Mouse (Mus musculus) liver, embryonic 14.5 days (tissue): ENCODE results near the gene Hand1. TPM values are rescaled to one million over a fixed set of nuclear protein-coding genes. Genes with fewer than 3 reads are reported as not detected.
A peak's percentile ranks its signal among the peaks of the same experiment; 100 is the strongest.

Experiments
- ATAC-seq: fragments of 200-750 bp; cut with Nextera tagmentation; 2 replicates; pipeline ENCODE4 v1.8.0; 2017; ENCODE audit warnings: moderate number of reproducible peaks, mild to moderate bottlenecking, moderate library complexity; ENCODE audit not compliant: insufficient read depth
- DNase-seq, 3 experiments: peaks; one replicate each; pipeline ENCODE4 v3.0.0-alpha.2; 2012 to 2013; ENCODE audit warnings: low read depth in 3 of 3, low spot score in 3 of 3
- H3K27ac ChIP-seq: fragments of 300-500 bp; sonication (generic); 2 replicates; pipeline ENCODE4 v1.5.1; 2014; ENCODE audit warnings: moderate library complexity, mild to moderate bottlenecking, control low read depth, inconsistent platforms
- H3K27me3 ChIP-seq: fragments of 300-500 bp; sonication (generic); 2 replicates; pipeline ENCODE4 v1.6.1; 2014; ENCODE audit warnings: mild to moderate bottlenecking, low read length, moderate library complexity; ENCODE audit not compliant: control insufficient read depth, insufficient read depth
- H3K36me3 ChIP-seq: fragments of 300-500 bp; sonication (generic); replicated peaks from 2 replicates; pipeline ENCODE4 v1.6.1; 2014; ENCODE audit warnings: low read depth; ENCODE audit not compliant: control insufficient read depth, insufficient read depth
- H3K4me1 ChIP-seq, 2 experiments: fragments of 200-500 bp in 1 of 2; fragments of 300-500 bp in 1 of 2; sonication (generic) in 1 of 2; replicated peaks; 2 replicates each; pipeline ENCODE4 v1.6.1; 2012 to 2014; ENCODE audit warnings: antibody characterized with exemption in 1 of 2, inconsistent platforms in 1 of 2, low read length in 1 of 2; ENCODE audit not compliant: control insufficient read depth in 2 of 2, insufficient read depth in 2 of 2
- H3K4me2 ChIP-seq: fragments of 300-500 bp; sonication (generic); 2 replicates; pipeline ENCODE4 v1.6.1; 2014; ENCODE audit warnings: low read depth, mild to moderate bottlenecking, control low read depth, moderate library complexity
- H3K4me3 ChIP-seq, 2 experiments: fragments of 200-500 bp in 1 of 2; fragments of 300-500 bp in 1 of 2; sonication (generic) in 1 of 2; 2 replicates each; pipeline ENCODE4 v1.5.1; 2012 to 2014; ENCODE audit warnings: low read depth in 2 of 2, low read length in 2 of 2, mild to moderate bottlenecking in 2 of 2, control low read depth in 1 of 2, inconsistent platforms in 1 of 2, moderate library complexity in 1 of 2; ENCODE audit not compliant: insufficient read depth in 1 of 2
- H3K9ac ChIP-seq: fragments of 300-500 bp; sonication (generic); replicated peaks from 2 replicates; pipeline ENCODE4 v1.6.1; 2014; ENCODE audit warnings: mild to moderate bottlenecking, control low read depth, moderate library complexity
- H3K9me3 ChIP-seq: fragments of 300-500 bp; sonication (generic); 2 replicates; pipeline ENCODE4 v1.6.1; 2016; ENCODE audit warnings: low read length, mixed read lengths; ENCODE audit not compliant: control insufficient read depth
- CTCF ChIP-seq: IDR thresholded peaks from 2 replicates; pipeline ENCODE4 v1.5.1; 2016; ENCODE audit warnings: antibody characterized with exemption, low read depth, control low read depth
- EP300 ChIP-seq: IDR thresholded peaks from 2 replicates; pipeline ENCODE4 v1.6.1; 2016; ENCODE audit warnings: antibody characterized with exemption, low read depth
- WGBS: fragments of 180-500 bp; shearing (Covaris S2); extraction: QIAGEN DNeasy Blood & Tissue Kit; methylation state at CpG from one replicate; pipeline ENCODE4 v1.1.7; 2014; ENCODE audit not compliant: insufficient replicate concordance; 5-methylcytosine and 5-hydroxymethylcytosine counted together
- polyA plus RNA-seq, 2 experiments: library from polyadenylated mRNA; depleted of rRNA in 1 of 2; stranded (reverse) in 1 of 2; unstranded in 1 of 2; fragments of >200 nt; fragmentation: Nextera tagmentation in 1 of 2; extraction: Ambion mirVana in 1 of 2; gene quantifications; 2 replicates each; pipeline versions ENCODE4 v1.2.1 to v1.2.3; 2012 to 2014

Gene Hand1
- polyA plus RNA-seq, 2 experiments: 0.18 to 0.19 TPM

DNA sequence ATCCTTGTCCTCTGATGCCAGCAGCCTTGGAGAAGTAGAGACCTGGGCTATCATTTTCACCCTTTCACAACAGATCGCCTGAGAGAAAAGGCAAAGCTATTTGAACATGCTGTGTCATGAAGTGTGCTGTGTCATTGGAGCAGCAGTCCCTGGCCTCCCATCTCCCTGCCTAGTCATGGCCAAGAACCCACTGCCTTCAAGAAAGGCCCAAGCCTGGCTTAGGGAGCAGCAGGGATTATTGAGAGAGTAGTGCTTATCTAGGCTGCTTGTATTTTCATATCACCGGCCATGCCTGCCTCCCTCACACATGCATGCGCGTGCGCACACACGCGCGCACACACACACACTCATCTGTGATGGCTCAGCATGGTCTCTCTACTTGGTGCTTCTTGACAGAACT lies 20.4 kb downstream of the Hand1 start:
- TF ChIP-seq CTCF: no peak
- no peak for TF ChIP-seq EP300
- Histone ChIP-seq H3K4me3 (no peak overlapping the region), H3K9ac (peak overlapping the region; percentile 57), H3K4me2 (peak overlapping the region; percentile 38), H3K27ac (peak overlapping the region; percentile 87), H3K36me3 (no peaks in the 10 kb centered on the region), H3K4me1 (peaks cover 14 to 26% of the 10 kb centered on the region in 2 experiments), H3K27me3 (no peaks in the 10 kb centered on the region), H3K9me3 (no peaks in the 10 kb centered on the region)
- peak; percentile 58 to 73 (median 67) for DNase-seq
- 75% methylated on average over 8 of the region's 8 CpGs for WGBS
- ATAC-seq: peak; percentile 96

DNA sequence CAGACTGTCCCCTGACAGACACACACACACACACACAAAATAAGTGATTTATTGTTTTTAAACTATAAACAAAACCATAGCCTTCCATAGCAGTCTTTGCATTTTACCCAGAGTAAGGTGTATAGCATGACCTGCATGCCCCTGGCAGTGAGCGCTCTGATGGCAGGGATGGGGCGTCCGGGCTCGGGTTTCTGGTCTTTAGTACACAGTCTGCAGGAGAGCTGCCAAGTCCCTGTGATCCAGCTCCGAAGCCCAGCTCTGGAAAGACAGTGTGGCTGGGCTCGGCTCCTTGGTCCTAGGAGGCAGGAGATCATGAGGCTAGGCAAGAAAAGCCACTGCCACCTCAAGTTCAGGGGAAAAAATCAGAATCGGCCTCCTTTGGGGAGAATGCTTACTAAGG lies 21.6 kb downstream of the Hand1 start:
- H3K36me3 ChIP-seq: no peaks in the 10 kb centered on the region
- DNase-seq: no peak
- H3K27me3 ChIP-seq: no peaks in the 10 kb centered on the region
- no peak overlapping the region for H3K27ac ChIP-seq
- H3K4me1 ChIP-seq: peaks cover 14 to 26% of the 10 kb centered on the region in 2 experiments
- no peak for ATAC-seq
- H3K4me2 ChIP-seq: no peak overlapping the region
- no peak overlapping the region for H3K9ac ChIP-seq
- 75% methylated on average over 7 of the region's 7 CpGs for whole genome bisulfite sequencing
- TF ChIP-seq CTCF: no peak
- H3K4me3 ChIP-seq: no peak overlapping the region
- H3K9me3 ChIP-seq: no peaks in the 10 kb centered on the region

DNA sequence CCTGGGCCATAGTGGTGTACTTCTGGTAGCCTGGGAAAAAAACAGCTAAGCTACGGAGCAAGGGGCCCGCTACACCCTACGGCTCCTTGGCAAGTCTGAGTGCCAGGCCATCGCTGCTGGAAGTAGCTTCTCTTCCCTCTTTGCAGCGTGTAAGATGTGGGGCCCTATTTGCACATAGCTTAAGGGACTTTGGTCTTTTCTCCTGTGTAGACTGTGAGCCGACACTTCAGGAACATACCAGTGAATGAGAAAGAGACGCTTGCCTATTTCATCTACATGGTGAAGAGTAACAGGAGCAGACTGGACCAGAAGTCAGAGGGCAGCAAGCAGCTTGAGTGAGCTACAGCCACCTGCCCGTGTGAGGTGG lies 22.9 kb downstream of the Hand1 start:
- DNase-seq: no peak
- TF ChIP-seq CTCF (no peak), EP300 (no peak)
- ATAC-seq: no peak

DNA sequence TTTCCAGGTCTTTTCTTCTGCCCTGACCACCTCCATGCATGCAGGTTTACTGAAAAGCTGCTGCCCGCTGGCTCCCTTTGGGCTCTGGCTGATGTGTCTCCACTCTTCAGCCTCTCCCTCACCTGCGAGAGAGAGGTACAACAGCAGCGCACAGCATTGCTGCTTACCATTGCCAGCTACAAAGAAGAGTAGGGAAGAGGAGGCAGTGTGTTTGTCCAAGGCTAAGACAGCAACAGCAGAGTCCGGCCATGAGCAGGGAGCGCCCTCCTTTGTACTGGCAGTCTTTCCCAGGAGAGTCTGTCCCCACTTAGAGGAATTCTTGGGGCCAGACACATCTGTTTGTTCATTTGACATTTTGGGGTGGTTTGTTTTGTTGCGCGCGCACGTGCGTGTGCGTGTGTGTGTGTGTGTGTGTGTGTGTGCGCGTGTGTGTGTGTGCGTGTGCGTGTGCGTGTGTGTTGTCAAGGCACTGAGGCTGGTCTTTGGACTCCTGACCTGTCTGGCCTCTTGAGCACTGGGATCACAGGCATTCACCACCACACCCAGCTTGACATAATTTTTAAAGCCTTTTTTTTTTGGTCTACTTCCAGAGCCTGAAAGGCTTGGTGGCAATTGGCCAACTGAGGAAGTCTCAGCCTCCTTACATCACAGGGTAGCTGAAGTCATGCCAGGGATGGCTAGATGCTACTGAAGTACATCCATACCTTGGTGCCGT lies 23.4 kb downstream of the Hand1 start:
- no peak for DNase-seq
- 89% methylated on average over 17 of the region's 17 CpGs for WGBS
- no peak for TF ChIP-seq EP300
- TF ChIP-seq CTCF: no peak

More for the DNA sequence above, 22.9 kb downstream of the Hand1 start:
- no peak overlapping the region for H3K9ac ChIP-seq
- 84% methylated on average over 8 of the region's 8 CpGs for WGBS
- H3K9me3 ChIP-seq: no peaks in the 10 kb centered on the region
- peaks cover 14 to 22% of the 10 kb centered on the region in 2 experiments for H3K4me1 ChIP-seq
- no peaks in the 10 kb centered on the region for H3K36me3 ChIP-seq
- H3K4me3 ChIP-seq: no peak overlapping the region
- no peak overlapping the region for H3K4me2 ChIP-seq
- H3K27ac ChIP-seq: no peak overlapping the region
- H3K27me3 ChIP-seq: no peaks in the 10 kb centered on the region

DNA sequence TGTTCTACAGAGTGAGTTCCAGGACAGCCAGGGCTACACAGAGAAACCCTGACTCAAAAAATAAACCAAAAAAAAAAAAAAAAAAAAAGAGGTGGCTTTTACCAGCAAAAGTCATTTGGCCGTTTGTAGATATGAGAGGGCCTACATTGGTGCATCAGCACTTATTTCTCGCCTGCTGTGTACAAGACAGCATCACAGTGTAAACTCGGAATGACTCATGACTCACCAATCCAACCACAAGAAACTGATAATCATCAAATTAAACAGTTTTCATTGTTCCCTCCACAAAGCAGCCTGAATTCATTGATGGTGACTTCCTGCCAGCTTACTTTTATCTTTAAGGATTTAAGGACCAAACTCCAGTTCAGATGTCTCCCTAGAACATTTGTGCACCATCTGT lies 27.6 kb downstream of the Hand1 start:
- Histone ChIP-seq H3K27ac (no peak overlapping the region), H3K36me3 (no peaks in the 10 kb centered on the region), H3K27me3 (peaks cover 17% of the 10 kb centered on the region), H3K4me1 (peaks cover 11 to 14% of the 10 kb centered on the region in 2 experiments; a peak in 3 of 4 replicates), H3K9me3 (no peaks in the 10 kb centered on the region), H3K9ac (no peak overlapping the region), H3K4me2 (no peak overlapping the region), H3K4me3 (no peak overlapping the region)
- WGBS: 39% methylated on average over 3 of the region's 3 CpGs
- no peak for TF ChIP-seq EP300
- TF ChIP-seq CTCF: no peak
- ATAC-seq: no peak
- no peak for DNase-seq

More for the DNA sequence above, 23.4 kb downstream of the Hand1 start:
- Histone ChIP-seq H3K27ac (no peak overlapping the region), H3K9ac (no peak overlapping the region), H3K4me1 (peaks cover 14 to 22% of the 10 kb centered on the region in 2 experiments), H3K4me2 (no peak overlapping the region), H3K27me3 (no peaks in the 10 kb centered on the region), H3K9me3 (no peaks in the 10 kb centered on the region), H3K36me3 (no peaks in the 10 kb centered on the region), H3K4me3 (no peak overlapping the region)
- no peak for ATAC-seq
